Mouse (Mus musculus): ENCODE data around the gene Tspan4. TPM values are rescaled to one million over a fixed set of nuclear protein-coding genes. Genes with fewer than 3 reads are reported as not detected.

Tspan4 gene
- polyA plus RNA-seq, 1 experiment: 0.31 TPM

GRCm38 (mm10) chr7:141437178-141438120 lies 37.6 kb upstream of the Tspan4 start, which contains the start of gene Slc25a22:
Slc25a22 (minus strand) TSS chr7:141437892.
- peak within 1 kb of the TSS; percentile 76 for H3K4me3 ChIP-seq (replicated peaks)
- H3K4me1 ChIP-seq (ENCODE audit: control insufficient read depth): peaks cover 92% of the 10 kb centered on the region
- H3K27me3 ChIP-seq (ENCODE audit: control insufficient read depth): no peaks in the 10 kb centered on the region
- H3K9me3 ChIP-seq (ENCODE audit: control insufficient read depth, low read length): no peaks in the 10 kb centered on the region
- TF ChIP-seq TAL1 (IDR thresholded peaks at IDR 0.05; ENCODE audit: low read length) (no peak), GATA1 (IDR thresholded peaks at IDR 0.05; ENCODE audit: low read length) (no peak)
- H3K36me3 ChIP-seq (ENCODE audit: control insufficient read depth): peaks cover 78% of the 10 kb centered on the region

GRCm38 (mm10) chr7:141438201-141438968 lies 36.7 kb upstream of the Tspan4 start:
- peaks cover 76% of the 10 kb centered on the region for H3K36me3 ChIP-seq (ENCODE audit: control insufficient read depth)
- H3K4me1 ChIP-seq (ENCODE audit: control insufficient read depth): peaks cover 93% of the 10 kb centered on the region
- TF ChIP-seq GATA1 (IDR thresholded peaks at IDR 0.05; ENCODE audit: low read length) (no peak), TAL1 (IDR thresholded peaks at IDR 0.05; ENCODE audit: low read length) (no peak)
- H3K4me3 ChIP-seq (replicated peaks): no peak overlapping the region
- H3K9me3 ChIP-seq (ENCODE audit: control insufficient read depth, low read length): no peaks in the 10 kb centered on the region
- H3K27me3 ChIP-seq (ENCODE audit: control insufficient read depth): no peaks in the 10 kb centered on the region

- TF ChIP-seq GATA1 (IDR thresholded peaks at IDR 0.05; ENCODE audit: low read length) (no peak), TAL1 (IDR thresholded peaks at IDR 0.05; ENCODE audit: low read length) (no peak)
- peaks cover 93% of the 10 kb centered on the region for H3K4me1 ChIP-seq (ENCODE audit: control insufficient read depth)
- no peaks in the 10 kb centered on the region for H3K9me3 ChIP-seq (ENCODE audit: control insufficient read depth, low read length)
- H3K4me3 ChIP-seq (replicated peaks): no peak overlapping the region
- H3K27me3 ChIP-seq (ENCODE audit: control insufficient read depth): no peaks in the 10 kb centered on the region
- H3K36me3 ChIP-seq (ENCODE audit: control insufficient read depth): peaks cover 69% of the 10 kb centered on the region
Measured at GRCm38 (mm10) chr7:141439140-141439679, 35.8 kb upstream of the Tspan4 start.

GRCm38 (mm10) chr7:141439811-141440210 lies 35.2 kb upstream of the Tspan4 start:
- no peaks in the 10 kb centered on the region for H3K27me3 ChIP-seq (ENCODE audit: control insufficient read depth)
- H3K4me3 ChIP-seq (replicated peaks): no peak overlapping the region
- H3K4me1 ChIP-seq (ENCODE audit: control insufficient read depth): peaks cover 93% of the 10 kb centered on the region
- no peaks in the 10 kb centered on the region for H3K9me3 ChIP-seq (ENCODE audit: control insufficient read depth, low read length)
- no peak for TF ChIP-seq GATA1 (IDR thresholded peaks at IDR 0.05; ENCODE audit: low read length)
- TF ChIP-seq TAL1 (IDR thresholded peaks at IDR 0.05; ENCODE audit: low read length): no peak
- peaks cover 69% of the 10 kb centered on the region for H3K36me3 ChIP-seq (ENCODE audit: control insufficient read depth)

- H3K4me3 ChIP-seq (replicated peaks): peak overlapping the region; percentile 23
- no peak for TF ChIP-seq TAL1 (IDR thresholded peaks at IDR 0.05; ENCODE audit: low read length)
- TF ChIP-seq GATA1 (IDR thresholded peaks at IDR 0.05; ENCODE audit: low read length): no peak
- H3K27me3 ChIP-seq (ENCODE audit: control insufficient read depth): no peaks in the 10 kb centered on the region
- H3K9me3 ChIP-seq (ENCODE audit: control insufficient read depth, low read length): no peaks in the 10 kb centered on the region
- H3K36me3 ChIP-seq (ENCODE audit: control insufficient read depth): peaks cover 68% of the 10 kb centered on the region
- peaks cover 87% of the 10 kb centered on the region for H3K4me1 ChIP-seq (ENCODE audit: control insufficient read depth)
Measured at GRCm38 (mm10) chr7:141440613-141441012, 34.4 kb upstream of the Tspan4 start.

GRCm38 (mm10) chr7:141441460-141441859 lies 33.6 kb upstream of the Tspan4 start:
- Histone ChIP-seq H3K36me3 (ENCODE audit: control insufficient read depth) (peaks cover 59% of the 10 kb centered on the region), H3K27me3 (ENCODE audit: control insufficient read depth) (no peaks in the 10 kb centered on the region), H3K9me3 (ENCODE audit: control insufficient read depth, low read length) (no peaks in the 10 kb centered on the region), H3K4me3 (replicated peaks) (peak overlapping the region; percentile 71), H3K4me1 (ENCODE audit: control insufficient read depth) (peaks cover 83% of the 10 kb centered on the region)
- TF ChIP-seq TAL1 (IDR thresholded peaks at IDR 0.05; ENCODE audit: low read length): no peak
- TF ChIP-seq GATA1 (IDR thresholded peaks at IDR 0.05; ENCODE audit: low read length): no peak

GRCm38 (mm10) chr7:141442199-141442598 lies 32.8 kb upstream of the Tspan4 start:
- Histone ChIP-seq H3K4me3 (replicated peaks) (peak overlapping the region; percentile 71), H3K36me3 (ENCODE audit: control insufficient read depth) (peaks cover 57% of the 10 kb centered on the region), H3K9me3 (ENCODE audit: control insufficient read depth, low read length) (no peaks in the 10 kb centered on the region), H3K4me1 (ENCODE audit: control insufficient read depth) (peaks cover 82% of the 10 kb centered on the region), H3K27me3 (ENCODE audit: control insufficient read depth) (no peaks in the 10 kb centered on the region)
- TF ChIP-seq GATA1 (IDR thresholded peaks at IDR 0.05; ENCODE audit: low read length) (no peak), TAL1 (IDR thresholded peaks at IDR 0.05; ENCODE audit: low read length) (no peak)

GRCm38 (mm10) chr7:141443081-141443821 lies 31.8 kb upstream of the Tspan4 start:
- no peaks in the 10 kb centered on the region for H3K27me3 ChIP-seq (ENCODE audit: control insufficient read depth)
- TF ChIP-seq GATA1 (IDR thresholded peaks at IDR 0.05; ENCODE audit: low read length): no peak
- no peak for TF ChIP-seq TAL1 (IDR thresholded peaks at IDR 0.05; ENCODE audit: low read length)
- peak overlapping the region; percentile 71 for H3K4me3 ChIP-seq (replicated peaks)
- no peaks in the 10 kb centered on the region for H3K9me3 ChIP-seq (ENCODE audit: control insufficient read depth, low read length)
- peaks cover 77% of the 10 kb centered on the region for H3K4me1 ChIP-seq (ENCODE audit: control insufficient read depth)
- H3K36me3 ChIP-seq (ENCODE audit: control insufficient read depth): peaks cover 50% of the 10 kb centered on the region
